ENCODE assay signal across 27 mouse cellular contexts in the genomic region with DNA sequence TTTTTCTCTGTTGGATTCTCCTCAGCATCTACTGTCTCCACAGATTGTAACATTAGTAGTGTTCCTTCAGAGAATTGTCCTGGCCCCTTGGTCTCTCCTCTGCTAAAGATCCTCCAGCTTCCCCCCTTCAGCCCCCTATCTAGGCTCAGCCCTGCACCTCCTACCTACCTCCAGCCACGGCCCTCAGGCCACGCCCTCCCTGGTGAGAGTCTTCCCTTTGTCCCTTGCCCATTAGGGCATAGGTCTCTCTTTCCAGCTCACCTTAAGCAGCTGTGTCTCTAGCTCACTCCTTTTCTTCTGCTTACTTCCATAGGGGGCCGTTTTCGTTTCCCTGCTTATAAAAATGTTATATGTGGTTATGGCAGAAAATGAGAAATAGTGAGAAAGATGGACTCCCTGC. TPM values are rescaled to one million over a fixed set of nuclear protein-coding genes. Genes with fewer than 3 reads are reported as not detected.
DNase-seq lines count a peak whose midpoint lies in the region; ATAC-seq and TF ChIP-seq lines count a peak whose summit lies in the region.
"Had no signal": no experiment of that assay in that cellular context is flagged by ENCODE, and none has a peak within 500 bp of the region (broad histone marks: within the 10 kb centered on the region; RNA-seq: fewer than 3 reads in every experiment).

No protein-coding gene starts in this region.

- DNase-seq in kidney, adult 2 months: peak; percentile 67
- no peak for DNase-seq in kidney, postnatal 10 days
- DNase-seq in ES-CJ7 (ENCODE audit: low read depth, low spot score) (peak; percentile 35), ES-E14 (ENCODE audit: low read depth, low spot score) (no peak)
- DNase-seq: adrenal gland, adult 8-10 months; adrenal gland, postnatal 14 days; adrenal gland, postnatal 36 days; cerebellum, adult 11 months; cerebellum, adult 8-10 months; cerebellum, adult 9-11 months; cerebellum, postnatal 14 days; cerebellum, postnatal 36 days; embryo, embryonic 11 days had no signal

- no peak for TF ChIP-seq CTCF in kidney, adult 2 months (conservative IDR thresholded peaks at IDR 0.05; ENCODE audit: insufficient read depth, insufficient read length, low read depth, low read length)
- TF ChIP-seq CTCF in bone marrow macrophage, adult 2 months (IDR thresholded peaks at IDR 0.05; ENCODE audit: low read depth, low read length): no peak

- in situ Hi-C loops in ES-E14 (cut with MboI; ENCODE audit: low sequenced_read_pairs in 2 of 2, unreplicated experiment in 2 of 2): no loop called here

- ATAC-seq in activated CD4-positive, CD25-positive, alpha-beta regulatory T cell, adult 4 months: no peak
- no peak for ATAC-seq in midbrain, embryonic 15.5 days (replicated peaks)
- no peak for ATAC-seq in midbrain, embryonic 13.5 days
- ATAC-seq: forebrain, embryonic 14.5 days; forebrain, embryonic 16.5 days; Patski had no signal

- H3K27me3 ChIP-seq in kidney, adult 2 months (replicated peaks; ENCODE audit: control insufficient read depth, insufficient read depth, low read length): no peaks in the 10 kb centered on the region
- H3K27me3 ChIP-seq in midbrain, embryonic 15.5 days (replicated peaks): no peaks in the 10 kb centered on the region
- H3K27me3 ChIP-seq in midbrain, embryonic 13.5 days: no peaks in the 10 kb centered on the region
- H3K27me3 ChIP-seq: embryonic facial prominence, embryonic 13.5 days; embryonic facial prominence, embryonic 15.5 days; forebrain, embryonic 12.5 days; Patski had no signal

- no peak overlapping the region for H3K4me3 ChIP-seq in kidney, adult 2 months (ENCODE audit: insufficient read depth, low read depth, low read length)
- no peak overlapping the region for H3K4me3 ChIP-seq in ES-E14 (ENCODE audit: insufficient read depth in 1 of 2, low read depth in 1 of 2, low read length in 2 of 2, poor library complexity in 1 of 2, severe bottlenecking in 1 of 2)
- no peak overlapping the region for H3K4me3 ChIP-seq in bone marrow macrophage, adult 2 months (ENCODE audit: insufficient read depth, low read length)
- H3K4me3 ChIP-seq in midbrain, embryonic 15.5 days: no peak overlapping the region
- no peak overlapping the region for H3K4me3 ChIP-seq in midbrain, embryonic 13.5 days (replicated peaks)
- H3K4me3 ChIP-seq: embryonic facial prominence, embryonic 13.5 days; embryonic facial prominence, embryonic 15.5 days; erythroblast, embryonic 14.5 days; forebrain, embryonic 10.5 days; forebrain, embryonic 12.5 days had no signal

- no peak overlapping the region for H3K27ac ChIP-seq in kidney, adult 2 months (ENCODE audit: insufficient read depth, low read depth, low read length)
- no peak overlapping the region for H3K27ac ChIP-seq in ES-E14 (ENCODE audit: insufficient read depth, low read depth, low read length, poor library complexity, severe bottlenecking)
- H3K27ac ChIP-seq in bone marrow macrophage, adult 2 months (ENCODE audit: insufficient read depth, low read depth, low read length): peak overlapping the region; percentile 28
- H3K27ac ChIP-seq in midbrain, embryonic 15.5 days: no peak overlapping the region
- H3K27ac ChIP-seq in midbrain, embryonic 13.5 days: no peak overlapping the region
- H3K27ac ChIP-seq: embryonic facial prominence, embryonic 13.5 days; embryonic facial prominence, embryonic 15.5 days; forebrain, embryonic 10.5 days; forebrain, embryonic 12.5 days had no signal

- WGBS in kidney, adult 2 months: 55% methylated on average over 4 of the region's 4 CpGs
- WGBS in midbrain, embryonic 15.5 days: 84% methylated on average over 4 of the region's 4 CpGs
- 87% methylated on average over 4 of the region's 4 CpGs for WGBS in midbrain, embryonic 13.5 days

- H3K9ac ChIP-seq in ES-E14 (ENCODE audit: insufficient read depth, low read depth, low read length, poor library complexity, severe bottlenecking): no peak overlapping the region
- no peak overlapping the region for H3K9ac ChIP-seq in midbrain, embryonic 15.5 days
- H3K9ac ChIP-seq in midbrain, embryonic 13.5 days (replicated peaks): no peak overlapping the region
- H3K9ac ChIP-seq: embryonic facial prominence, embryonic 13.5 days; embryonic facial prominence, embryonic 15.5 days; forebrain, embryonic 12.5 days had no signal

- no peaks in the 10 kb centered on the region for H3K9me3 ChIP-seq in ES-E14 (ENCODE audit: control insufficient read depth, insufficient read depth, low read depth, low read length)
- no peaks in the 10 kb centered on the region for H3K9me3 ChIP-seq in midbrain, embryonic 15.5 days
- H3K9me3 ChIP-seq in midbrain, embryonic 13.5 days: no peaks in the 10 kb centered on the region
- H3K9me3 ChIP-seq: embryonic facial prominence, embryonic 13.5 days; embryonic facial prominence, embryonic 15.5 days; forebrain, embryonic 10.5 days; forebrain, embryonic 12.5 days had no signal

- TF ChIP-seq POLR2A in kidney, adult 2 months (IDR thresholded peaks at IDR 0.05; ENCODE audit: low read depth, low read length): no peak
- TF ChIP-seq POLR2A in bone marrow macrophage, adult 2 months (IDR thresholded peaks at IDR 0.05; ENCODE audit: borderline replicate concordance, low read depth, low read length): no peak

- no peaks in the 10 kb centered on the region; the same call in 1 of the 2 replicates for H3K36me3 ChIP-seq in kidney, adult 2 months (ENCODE audit: control insufficient read depth, insufficient read depth, low read length)
- H3K36me3 ChIP-seq in ES-E14 (ENCODE audit: control insufficient read depth, insufficient read depth, low read length, poor library complexity, severe bottlenecking): peaks cover 6% of the 10 kb centered on the region; the same call in 1 of the 2 replicates
- 0 out of 2 replicates have a peak, but pooled peaks cover 3% of the 10 kb centered on the region for H3K36me3 ChIP-seq in midbrain, embryonic 15.5 days (replicated peaks)
- peaks cover 9% of the 10 kb centered on the region; the same call in 1 of the 2 replicates for H3K36me3 ChIP-seq in midbrain, embryonic 13.5 days

- no peak overlapping the region for H3K4me2 ChIP-seq in midbrain, embryonic 15.5 days
- no peak overlapping the region for H3K4me2 ChIP-seq in midbrain, embryonic 13.5 days (replicated peaks)
- H3K4me2 ChIP-seq: embryonic facial prominence, embryonic 13.5 days; embryonic facial prominence, embryonic 15.5 days; forebrain, embryonic 12.5 days had no signal

- H3K4me1 ChIP-seq in kidney, adult 2 months (ENCODE audit: control insufficient read depth, insufficient read depth, low read length): peaks cover 42% of the 10 kb centered on the region
- H3K4me1 ChIP-seq in ES-E14 (ENCODE audit: control insufficient read depth in 2 of 2, insufficient read depth in 2 of 2, low read length in 2 of 2, poor library complexity in 1 of 2): peaks cover 17 to 20% of the 10 kb centered on the region in 2 experiments
- H3K4me1 ChIP-seq in bone marrow macrophage, adult 2 months (ENCODE audit: control insufficient read depth, insufficient read depth, low read length): peaks cover 48% of the 10 kb centered on the region
- H3K4me1 ChIP-seq in midbrain, embryonic 15.5 days: peaks cover 2% of the 10 kb centered on the region; the same call in 1 of the 2 replicates
- H3K4me1 ChIP-seq in midbrain, embryonic 13.5 days (replicated peaks): peaks cover 13% of the 10 kb centered on the region; the same call in 1 of the 2 replicates

TF ChIP-seq in ES-E14, 5 proteins besides CTCF, POLR2A, EP300 and RAD21:
- TF ChIP-seq ZNF384 (IDR thresholded peaks at IDR 0.05; ENCODE audit: low read depth, low read length): peak; percentile 37; the same call in 1 of the 2 replicates
- no peak for TF ChIP-seq MAFK (IDR thresholded peaks at IDR 0.05; ENCODE audit: insufficient read depth, low read depth, low read length)
- TF ChIP-seq ZC3H11A (IDR thresholded peaks at IDR 0.05; ENCODE audit: borderline replicate concordance, low read depth, low read length): no peak
- TF ChIP-seq CHD2 (IDR thresholded peaks at IDR 0.05; ENCODE audit: low read depth, low read length): no peak

RNA-seq across cellular contexts. Expression of gene Pkp4, which starts 22.9 kb away (rescaled TPM):
- polyA plus RNA-seq in kidney, adult 2 months (2012; rRNA removed): 211 and 242 TPM in 2 replicates
- 54.3 and 76.0 TPM in 2 replicates for total RNA-seq in ES-E14 (2012; rRNA removed)
- polyA plus RNA-seq in bone marrow macrophage, adult 2 months (2012; ENCODE audit: insufficient read depth, insufficient read length, missing spikeins): 20.0 and 23.9 TPM in 2 replicates
- 10 to 100 TPM in 1 of 2 experiments, 1 to 10 TPM in 1; 9.4 to 12.0 TPM for polyA plus RNA-seq in activated CD4-positive, CD25-positive, alpha-beta regulatory T cell, adult 4 months (2017; shearing (Covaris generic))
- 24.8 and 25.8 TPM in 2 replicates for polyA plus RNA-seq in midbrain, embryonic 15.5 days (2015; fragmentation: Nextera tagmentation; extraction: Ambion mirVana)
- polyA plus RNA-seq in midbrain, embryonic 13.5 days (2015; fragmentation: Nextera tagmentation; extraction: Ambion mirVana): 17.4 and 17.7 TPM in 2 replicates
- total RNA-seq: MEL had no signal

RNA-seq across cellular contexts. Expression of gene Ccdc148, which starts 23.1 kb away (rescaled TPM):
- 0.90 and 1.0 TPM in 2 replicates for polyA plus RNA-seq in kidney, adult 2 months (2012; rRNA removed)
- total RNA-seq in ES-E14 (2012; rRNA removed): 0.21 and 0.27 TPM in 2 replicates
- 0.27 TPM in 1 of 2 replicates, not detected in the other for polyA plus RNA-seq in bone marrow macrophage, adult 2 months (2012; ENCODE audit: insufficient read depth, insufficient read length, missing spikeins)
- polyA plus RNA-seq in activated CD4-positive, CD25-positive, alpha-beta regulatory T cell, adult 4 months (2017; shearing (Covaris generic)): 1 to 10 TPM in 1 of 2 experiments, under 1 TPM in 1; 0.86 to 1.1 TPM
- polyA plus RNA-seq in midbrain, embryonic 15.5 days (2015; fragmentation: Nextera tagmentation; extraction: Ambion mirVana): 6.2 and 7.0 TPM in 2 replicates
- polyA plus RNA-seq in midbrain, embryonic 13.5 days (2015; fragmentation: Nextera tagmentation; extraction: Ambion mirVana): 3.3 and 3.9 TPM in 2 replicates
- total RNA-seq: common myeloid progenitor, adult 5-6 weeks; MEL had no signal
- polyA plus RNA-seq: erythroblast, embryonic 14.5 days had no signal

Comparison
In these comparisons a context has a peak if more than half of its experiments do, and no peak if none do; other contexts are left out.
1. DNase-seq: peak in kidney, adult 2 months (single experiment) and ES-CJ7 (single experiment); none in kidney, postnatal 10 days (single experiment) and ES-E14 (single experiment).